Mouse (Mus musculus) thymus, postnatal 10 days (tissue): ENCODE data around the gene Cpne2.

Experiments used
- DNase-seq, 2 experiments: peaks; one replicate each; pipeline ENCODE4 v3.0.0; 2021; ENCODE audit warnings: low spot score in 2 of 2

Gene Cpne2

DNA sequence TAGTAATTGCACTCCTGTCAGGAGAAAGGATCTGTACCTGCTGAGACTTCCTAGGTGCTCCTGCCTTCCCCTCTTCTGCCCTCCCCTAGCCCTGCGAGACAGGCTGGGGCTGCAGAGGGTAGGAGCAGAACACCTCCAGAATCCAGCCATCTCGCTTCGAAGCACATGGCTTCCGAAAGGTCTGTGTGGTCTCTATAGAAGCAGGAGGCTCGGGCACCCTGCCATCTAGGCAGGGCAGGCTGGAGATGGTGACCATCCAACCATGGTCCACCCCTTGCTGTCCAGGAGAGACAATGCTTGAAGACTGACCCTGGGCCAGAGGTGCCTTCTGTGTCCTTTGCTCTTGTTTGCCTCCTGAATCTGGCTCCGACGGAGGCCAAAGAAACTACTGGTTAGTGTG, 2.8 kb downstream of the Cpne2 start:
- no peak for DNase-seq

- DNase-seq, result no peak
Measured at GRCm38 (mm10) chr8:94537456-94537855, 4.7 kb downstream of the Cpne2 start.

- no peak for DNase-seq
Measured at GRCm38 (mm10) chr8:94540025-94540424, 7.2 kb downstream of the Cpne2 start.

DNA sequence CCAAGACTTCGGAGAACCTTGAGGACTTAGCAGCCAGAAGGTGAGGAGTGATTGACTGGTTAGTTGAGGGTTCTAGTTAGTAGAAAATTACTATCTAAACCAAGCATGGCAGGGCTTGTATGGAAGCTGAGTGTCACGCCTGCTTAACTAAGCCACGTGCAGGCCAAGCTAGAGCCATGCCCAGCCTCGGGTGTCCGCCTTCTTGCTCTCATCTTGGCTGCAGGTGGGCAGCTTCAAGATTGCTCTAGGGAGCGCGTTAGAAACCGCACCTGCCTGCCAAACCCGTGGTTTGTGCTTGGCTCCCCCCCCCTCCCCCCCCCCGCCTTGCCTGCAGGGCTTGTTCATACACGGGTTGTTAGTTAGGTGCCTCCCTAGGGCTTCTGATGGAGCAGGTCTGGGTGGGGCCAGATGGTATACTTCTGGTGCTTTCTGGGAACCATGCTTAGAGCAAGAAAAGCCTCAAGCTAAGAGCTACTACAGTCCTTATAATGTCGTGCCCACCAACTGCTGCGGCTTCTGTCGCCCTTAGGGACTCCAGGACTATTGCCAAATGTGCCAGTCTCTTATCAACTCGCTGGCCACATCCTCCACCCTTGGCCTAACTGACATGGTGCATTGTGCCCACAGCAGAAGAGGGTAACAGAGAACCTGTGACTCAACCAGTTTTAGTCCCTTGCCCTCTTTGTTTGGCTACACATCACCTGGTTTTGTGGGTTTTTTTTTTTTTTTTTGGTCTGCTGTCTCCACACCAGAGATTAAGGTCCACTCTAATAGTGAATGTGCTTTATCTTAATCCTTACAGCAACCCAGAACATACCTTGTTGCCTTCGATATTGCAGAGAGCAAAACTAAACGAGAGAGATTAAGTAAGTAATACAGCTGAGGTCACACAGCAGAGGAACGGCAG, 8.4 kb downstream of the Cpne2 start:
- DNase-seq, result no peak

GRCm38 (mm10) chr8:94543981-94544380, 11.2 kb downstream of the Cpne2 start:
- no peak for DNase-seq

- DNase-seq, result no peak
Measured at GRCm38 (mm10) chr8:94549041-94549440, 16.3 kb downstream of the Cpne2 start.

GRCm38 (mm10) chr8:94549482-94549881, 16.7 kb downstream of the Cpne2 start:
- no peak for DNase-seq

DNA sequence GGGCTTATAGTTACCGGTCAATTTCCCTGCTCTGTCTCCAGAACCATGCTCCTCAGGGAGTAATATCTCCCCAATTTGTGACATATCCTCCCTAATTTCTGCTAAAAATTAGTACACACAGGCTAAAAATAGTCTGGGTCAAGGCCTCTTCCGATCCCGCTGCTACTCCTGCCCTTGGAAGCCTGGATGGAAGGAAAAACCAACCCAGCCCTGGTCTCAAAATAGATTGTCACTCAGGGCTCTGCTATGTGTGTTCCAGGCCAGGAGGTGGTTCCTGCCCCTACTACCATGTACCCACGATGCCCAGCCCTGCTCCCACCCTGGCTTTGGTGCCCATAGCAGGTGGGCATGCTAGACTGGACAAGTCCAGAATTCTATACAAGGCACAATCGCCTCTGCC, 17.2 kb downstream of the Cpne2 start:
- no peak for DNase-seq

DNA sequence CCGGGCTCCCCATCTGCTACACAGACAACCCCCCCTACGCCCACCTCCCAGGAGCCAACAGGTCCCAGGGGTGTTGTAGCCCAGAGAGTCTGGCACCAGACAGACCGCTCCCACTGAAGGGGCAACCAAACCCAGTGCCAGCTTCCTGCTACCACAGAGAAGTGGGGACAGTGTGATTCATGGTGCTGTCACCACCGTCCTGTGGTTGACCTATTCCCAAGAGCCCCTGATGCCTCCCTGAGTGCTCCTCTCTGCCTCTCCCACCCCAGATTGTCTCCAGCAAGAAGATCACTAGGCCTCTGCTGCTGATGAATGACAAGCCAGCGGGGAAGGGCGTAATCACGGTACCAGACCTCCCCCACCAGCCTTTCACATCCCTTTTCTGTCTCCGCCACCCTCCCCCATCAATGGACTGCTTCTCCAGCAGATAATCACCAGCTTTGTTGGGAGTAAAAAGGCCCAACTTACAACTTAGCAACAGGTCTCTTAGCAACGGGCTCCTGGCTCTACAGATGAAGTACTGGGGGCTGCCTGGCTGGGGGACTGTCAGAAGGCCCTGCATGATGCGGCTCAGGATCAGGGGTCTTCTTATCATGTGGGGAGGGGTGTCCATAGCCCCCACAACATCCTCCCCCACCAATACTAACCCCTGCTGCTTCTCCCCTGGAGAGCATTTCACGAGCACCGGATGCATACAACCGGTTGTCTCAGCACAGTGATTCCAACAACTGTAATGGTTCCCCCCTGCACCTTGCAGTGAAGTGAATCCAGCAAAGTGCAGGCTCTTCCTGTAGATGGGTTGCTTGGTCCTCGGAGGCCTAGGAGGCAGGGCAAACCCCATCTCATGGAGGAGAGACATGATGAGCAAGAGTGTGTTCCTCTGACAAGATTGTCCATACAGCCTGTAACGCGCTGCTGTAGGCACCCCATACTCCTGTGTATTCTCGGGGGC, 19.0 kb downstream of the Cpne2 start:
- DNase-seq, result no peak

- no peak for DNase-seq
Measured at GRCm38 (mm10) chr8:94552696-94553095, 19.9 kb downstream of the Cpne2 start.

DNA sequence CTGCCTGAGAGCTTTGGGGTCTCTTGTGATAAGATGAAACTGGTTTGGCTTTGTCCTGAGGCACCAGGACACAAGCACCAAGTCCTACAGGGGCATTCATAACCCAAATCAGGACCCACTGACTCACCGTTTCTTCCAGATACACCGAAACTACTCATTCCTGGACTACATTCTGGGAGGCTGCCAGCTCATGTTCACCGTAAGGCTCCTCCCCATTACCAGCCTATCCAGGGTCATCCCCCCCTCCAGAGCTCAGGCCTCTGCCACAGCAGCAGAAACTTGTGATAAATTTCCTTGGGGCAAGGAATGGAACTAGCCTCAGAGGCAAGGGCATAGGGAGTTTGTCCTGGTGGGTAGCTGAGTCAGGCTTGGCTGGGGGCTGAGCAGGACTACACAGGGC, 24.5 kb downstream of the Cpne2 start:
- no peak for DNase-seq

DNA sequence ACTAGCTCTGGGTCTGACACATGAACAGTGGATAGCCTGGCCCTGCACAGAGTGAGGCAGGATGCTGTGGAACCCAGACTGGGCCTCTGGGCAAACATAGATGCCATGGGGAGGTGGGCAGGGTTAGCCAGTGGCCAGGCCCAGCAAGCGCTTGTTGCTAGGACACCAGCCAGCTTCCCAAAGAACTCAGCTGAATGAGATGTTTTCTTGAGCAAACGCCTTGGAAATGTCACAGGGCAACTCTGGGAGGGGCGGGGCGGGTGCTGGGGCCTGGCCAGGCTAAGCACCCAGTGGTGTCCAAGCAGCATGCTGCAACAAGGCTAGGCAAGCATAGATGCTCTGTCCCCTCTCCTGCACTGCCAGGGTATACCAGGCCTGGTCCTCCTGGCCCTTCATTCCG, 28.5 kb downstream of the Cpne2 start:
- no peak for DNase-seq

DNA sequence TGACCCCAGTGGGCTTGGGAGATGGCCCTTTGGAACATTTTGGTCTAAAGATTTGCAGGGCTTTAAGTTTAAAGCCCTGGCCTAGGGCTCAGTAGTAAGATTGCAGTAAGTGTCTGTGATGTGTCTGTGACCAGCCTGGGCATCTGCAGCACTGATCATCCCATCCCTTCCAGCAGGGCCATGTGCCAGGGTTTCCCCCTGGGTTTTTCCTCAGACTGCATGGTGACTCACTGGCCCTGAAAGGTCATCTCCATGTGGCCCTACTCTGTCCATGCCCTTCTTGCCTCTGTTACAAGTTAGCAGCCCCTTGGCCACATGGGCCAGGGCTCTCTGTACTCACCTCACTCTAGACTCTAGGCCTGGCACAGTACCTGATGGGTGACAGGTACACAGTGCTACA, 31.6 kb downstream of the Cpne2 start:
- no peak for DNase-seq

DNA sequence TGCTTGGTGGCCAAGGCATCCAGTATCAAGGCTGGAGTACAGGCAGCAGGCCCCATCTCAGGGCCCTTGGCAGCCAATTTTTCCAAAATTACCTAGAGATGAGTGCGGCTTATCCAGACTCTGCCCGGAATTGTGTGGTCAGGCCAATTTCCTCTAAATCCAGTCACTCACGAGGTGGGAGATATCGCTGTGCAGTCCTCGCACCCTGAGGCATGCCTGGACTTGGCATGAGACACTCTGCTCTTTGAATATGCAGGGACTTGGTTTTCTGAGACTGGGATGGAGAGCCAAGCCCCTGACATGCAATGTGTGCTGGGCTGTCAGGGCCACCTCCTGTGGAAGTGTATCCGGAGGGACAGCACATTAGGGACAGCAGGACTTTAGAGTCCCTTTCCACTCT, 33.2 kb downstream of the Cpne2 start:
- DNase-seq, result no peak

- DNase-seq, result no peak
Measured at GRCm38 (mm10) chr8:94566446-94567158, 33.8 kb downstream of the Cpne2 start.

DNA sequence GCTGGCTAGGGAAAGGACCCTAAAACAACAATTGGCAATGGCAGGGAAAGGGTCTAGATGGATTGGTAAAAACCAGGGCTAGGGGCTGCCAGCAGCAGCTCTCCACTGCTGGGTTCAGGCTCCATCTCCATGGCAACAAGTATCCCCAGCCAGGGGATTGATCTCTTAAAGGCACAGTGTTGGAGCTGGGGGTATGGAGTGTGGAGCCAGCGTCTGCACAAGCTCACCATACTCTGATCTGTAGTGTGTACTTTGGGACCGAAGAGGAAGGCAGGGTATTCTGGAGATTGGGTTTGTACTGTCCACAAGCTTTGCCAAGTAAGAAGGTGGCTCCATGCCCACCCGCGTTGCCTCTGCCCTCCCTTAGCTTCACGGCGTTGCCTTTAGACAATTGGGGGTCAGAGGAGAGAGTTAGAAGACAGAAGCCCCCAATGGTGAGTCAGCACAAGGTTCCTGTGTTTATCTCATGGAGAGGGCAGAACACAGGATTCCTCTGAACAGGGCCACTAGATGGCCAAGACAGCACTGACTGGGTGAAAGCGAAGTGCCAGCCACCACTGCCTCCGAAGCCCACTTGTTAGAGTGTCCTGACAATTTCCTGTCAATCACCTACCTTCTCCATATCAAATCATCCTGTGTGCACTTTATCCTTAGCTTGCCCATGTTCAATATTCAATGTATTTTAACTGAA, 34.5 kb downstream of the Cpne2 start:
- no peak for DNase-seq

DNA sequence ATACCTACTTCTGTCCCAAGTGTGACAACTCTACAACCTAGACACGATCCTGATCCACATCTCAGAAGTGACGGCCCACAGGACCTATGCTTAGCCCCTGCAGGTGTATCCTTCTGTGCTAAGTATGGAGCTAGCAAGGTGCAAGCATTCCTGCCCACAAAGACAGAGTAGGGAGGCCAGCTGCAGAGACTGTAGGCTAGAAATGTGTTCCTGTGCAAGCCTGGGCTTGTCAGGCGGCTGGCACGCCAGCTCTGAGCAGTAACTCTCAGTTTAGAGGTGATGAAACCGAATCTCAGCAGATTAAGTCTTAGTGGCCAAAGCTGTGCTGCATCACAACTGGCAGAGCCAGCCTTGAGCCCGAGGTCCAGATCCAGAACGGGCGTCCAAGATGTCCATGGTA, 35.3 kb downstream of the Cpne2 start:
- DNase-seq, result no peak

- DNase-seq, result no peak
Measured at GRCm38 (mm10) chr8:94569419-94569818, 36.6 kb downstream of the Cpne2 start.

GRCm38 (mm10) chr8:94571896-94572295, 39.1 kb downstream of the Cpne2 start:
- DNase-seq, result no peak

- DNase-seq, result no peak
Measured at GRCm38 (mm10) chr8:94574159-94574907, 41.5 kb downstream of the Cpne2 start.

DNA sequence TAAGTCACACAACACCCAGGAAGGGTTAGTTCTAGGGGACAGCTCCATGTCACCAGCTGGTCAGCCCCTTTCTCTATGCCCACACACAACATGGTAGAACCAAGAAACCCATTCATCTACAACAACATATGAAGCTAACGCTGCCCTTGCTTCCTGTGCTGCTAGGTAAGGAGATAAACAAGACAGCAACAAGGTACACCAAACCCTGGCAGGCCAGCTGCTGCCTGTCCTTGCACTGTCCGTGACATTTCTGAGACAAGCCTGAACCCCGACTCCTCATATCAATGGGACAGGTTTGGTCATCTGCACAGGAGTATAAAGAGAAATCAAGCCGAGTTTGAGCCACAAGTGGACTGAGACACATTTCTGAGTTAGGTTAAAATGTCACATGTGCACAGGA, 42.4 kb downstream of the Cpne2 start:
- no peak for DNase-seq
